26 mouse cellular contexts compared by ENCODE assay signal in the genomic region with DNA sequence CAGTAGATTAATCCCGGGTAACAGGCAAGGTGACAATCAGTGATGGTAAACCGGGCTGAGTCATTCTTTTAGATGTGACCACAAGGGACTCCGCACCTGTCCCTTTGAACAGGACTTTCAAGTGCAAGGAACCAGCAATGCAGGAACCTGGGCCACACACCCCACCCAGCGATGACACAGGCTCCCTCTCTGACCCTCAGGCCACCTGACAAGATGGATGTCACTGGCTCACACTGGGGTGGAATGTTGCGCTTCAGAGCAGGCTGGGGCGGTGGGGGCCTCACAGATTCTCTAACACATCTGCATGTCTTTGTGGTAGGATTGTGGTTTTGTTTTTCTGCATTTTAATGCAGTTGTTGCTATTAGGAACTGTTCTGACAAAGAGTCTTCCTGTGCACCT. TPM values are rescaled to one million over a fixed set of nuclear protein-coding genes. Genes with fewer than 3 reads are reported as not detected.
"Had no signal": no experiment of that assay in that cellular context is flagged by ENCODE, and none has a peak within 500 bp of the region (broad histone marks: within the 10 kb centered on the region; RNA-seq: fewer than 3 reads in every experiment).

No protein-coding gene starts in this region.

- ATAC-seq: hindbrain, postnatal 0 days had no signal

- DNase-seq: gastrocnemius, postnatal 14 days; gastrocnemius, postnatal 36 days; heart, adult 11 months; heart, adult 2 months; heart, postnatal 14 days; heart, postnatal 36 days; kidney, adult 18-20 months; kidney, adult 8-10 months; kidney, postnatal 10 days; kidney, postnatal 25 days; kidney, postnatal 4 days; liver; liver, embryonic 13.5 days had no signal

- H3K27ac ChIP-seq: heart, adult 2 months; heart, embryonic 13.5 days; heart, embryonic 15.5 days; hindbrain, embryonic 13.5 days; hindbrain, embryonic 15.5 days; hindbrain, postnatal 0 days; layer of hippocampus, adult 2 months; left cerebral cortex, adult 2 months; limb, embryonic 10.5 days; limb, embryonic 12.5 days; liver, embryonic 13.5 days had no signal

- H3K9ac ChIP-seq: heart, embryonic 13.5 days; heart, embryonic 15.5 days; hindbrain, embryonic 13.5 days; hindbrain, embryonic 15.5 days; limb, embryonic 12.5 days; liver, embryonic 13.5 days had no signal

- H3K9me3 ChIP-seq: heart, embryonic 15.5 days; hindbrain, embryonic 13.5 days; hindbrain, embryonic 15.5 days; limb, embryonic 10.5 days; limb, embryonic 12.5 days; liver, embryonic 13.5 days had no signal

- H3K4me2 ChIP-seq: heart, embryonic 11.5 days; heart, embryonic 13.5 days; heart, embryonic 15.5 days; hindbrain, embryonic 13.5 days; hindbrain, embryonic 15.5 days; limb, embryonic 12.5 days; liver, embryonic 11.5 days; liver, embryonic 13.5 days had no signal

- H3K4me1 ChIP-seq: heart, embryonic 13.5 days; heart, embryonic 15.5 days; hindbrain, embryonic 15.5 days; limb, embryonic 10.5 days; limb, embryonic 12.5 days; liver, embryonic 13.5 days had no signal

- H3K36me3 ChIP-seq: heart, embryonic 13.5 days; heart, embryonic 15.5 days; hindbrain, embryonic 13.5 days; hindbrain, embryonic 15.5 days; limb, embryonic 10.5 days; limb, embryonic 12.5 days; liver, embryonic 13.5 days had no signal

- H3K4me3 ChIP-seq: heart, adult 2 months; heart, embryonic 13.5 days; heart, embryonic 15.5 days; hindbrain, embryonic 13.5 days; hindbrain, embryonic 15.5 days; layer of hippocampus, adult 2 months; left cerebral cortex, adult 2 months; limb, embryonic 10.5 days; limb, embryonic 12.5 days; liver, embryonic 13.5 days had no signal

RNA-seq across cellular contexts. Expression of a gene that starts 23.4 kb away (rescaled TPM):
- polyA plus RNA-seq: heart, embryonic 11.5 days; heart, postnatal 0 days; kidney, embryonic 14.5 days; limb, embryonic 10.5 days; liver, embryonic 11.5 days; liver, embryonic 13.5 days had no signal
